ENCODE assay signal across 7 mouse cellular contexts in genomic region chr7:24081634-24082431, GRCm38 (mm10). TPM values are rescaled to one million over a fixed set of nuclear protein-coding genes. Genes with fewer than 3 reads are reported as not detected.
DNase-seq lines count a peak whose midpoint lies in the region; ATAC-seq lines count a peak whose summit lies in the region.

Gene Zfp180 (plus strand): TSS chr7:24081924.

- H3K4me1 ChIP-seq in intestine, embryonic 15.5 days (replicated peaks), result peaks cover 9% of the 10 kb centered on the region
- peaks cover 15% of the 10 kb centered on the region for H3K4me1 ChIP-seq in midbrain, embryonic 10.5 days

- H3K36me3 ChIP-seq in intestine, embryonic 15.5 days, result no peaks in the 10 kb centered on the region
- H3K36me3 ChIP-seq in midbrain, embryonic 10.5 days, result peaks cover 37% of the 10 kb centered on the region

- no peaks in the 10 kb centered on the region for H3K27me3 ChIP-seq in intestine, embryonic 15.5 days (replicated peaks)
- no peaks in the 10 kb centered on the region for H3K27me3 ChIP-seq in midbrain, embryonic 10.5 days (ENCODE audit: low read depth, poor library complexity, severe bottlenecking)

- peak within 1 kb of the TSS; percentile 70 for H3K4me3 ChIP-seq in intestine, embryonic 15.5 days (replicated peaks)
- peak within 1 kb of the TSS; percentile 63 for H3K4me3 ChIP-seq in midbrain, embryonic 10.5 days

- H3K4me2 ChIP-seq in intestine, embryonic 15.5 days (replicated peaks), result peak within 1 kb of the TSS; percentile 83

- H3K27ac ChIP-seq in intestine, embryonic 15.5 days, result peak within 1 kb of the TSS; percentile 84
- peak within 1 kb of the TSS; percentile 85 for H3K27ac ChIP-seq in midbrain, embryonic 10.5 days (replicated peaks)

- DNase-seq in adrenal gland, adult 2 months, result peak; percentile 97
- peak; percentile 94 for DNase-seq in embryo, embryonic 11.5 days (ENCODE audit: low read depth, low spot score)
- DNase-seq in gastrocnemius, postnatal 36 days, result peak; percentile 88 to 95
- peak; percentile 95 to 98 for DNase-seq in left cerebral cortex, postnatal 25 days (ENCODE audit: low spot score in 2 of 2)
- peak; percentile 92 for DNase-seq in midbrain, embryonic 10.5 days (ENCODE audit: low spot score)
- peak; percentile 89 for DNase-seq in right cerebral cortex, postnatal 4 days

- peak; percentile 99 for ATAC-seq in intestine, embryonic 15.5 days

- intact Hi-C loops in gastrocnemius, postnatal 36 days (cut with DNase I), result no loop called here
- intact Hi-C loops in left cerebral cortex, postnatal 25 days (cut with DNase I), result loop anchor here (1.0 to 5.0 kb wide), 4 partner anchors 30 to 170 kb away; partner anchors contain the start of genes Zfp108, Zfp112, Zfp114 and Zfp235

- 17% methylated on average over 44 of the region's 44 CpGs for WGBS in intestine, embryonic 15.5 days
- 16% methylated on average over 44 of the region's 44 CpGs for WGBS in midbrain, embryonic 10.5 days

- H3K9ac ChIP-seq in intestine, embryonic 15.5 days, result peak within 1 kb of the TSS; percentile 58

- no peaks in the 10 kb centered on the region for H3K9me3 ChIP-seq in intestine, embryonic 15.5 days
- peaks cover 41% of the 10 kb centered on the region for H3K9me3 ChIP-seq in midbrain, embryonic 10.5 days (replicated peaks)

RNA-seq across cellular contexts. Expression of gene Zfp180, which starts in this region (rescaled TPM):
- 10 to 100 TPM; 21.7 to 26.3 TPM for total RNA-seq in adrenal gland, adult 2 months (2021)
- 11.3 and 17.9 TPM in 2 replicates for polyA plus RNA-seq in adrenal gland, adult 2 months (2012; rRNA removed)
- total RNA-seq in gastrocnemius, postnatal 36 days (2021), result 10 to 100 TPM; 10.0 to 10.4 TPM
- 13.6 and 15.6 TPM in 2 replicates for polyA plus RNA-seq in intestine, embryonic 15.5 days (2015; fragmentation: Nextera tagmentation; extraction: Ambion mirVana)
- total RNA-seq in left cerebral cortex, postnatal 25 days (2021), result 10 to 100 TPM; 47.1 to 47.6 TPM
- 28.4 and 31.7 TPM in 2 replicates for polyA plus RNA-seq in midbrain, embryonic 10.5 days (2016; fragmentation: Nextera tagmentation; extraction: Ambion mirVana)

Comparison
In these comparisons a context has a peak if more than half of its experiments do, and no peak if none do; other contexts are left out.
1. Peak in every context shown above with its lines: DNase-seq, ATAC-seq, H3K4me3 ChIP-seq and H3K27ac ChIP-seq.